Mouse (Mus musculus): ENCODE measurements around the gene Tmem50b.

Tmem50b gene

GRCm38 (mm10) chr16:91561541-91562457, 35.8 kb downstream of the Tmem50b start:
- peak; percentile 31 for DNase-seq

- DNase-seq, result peak; percentile 44 to 50
These were observed 36.5 kb downstream of the Tmem50b start for GRCm38 (mm10) chr16:91561099-91561498.

- DNase-seq, result no peak
These were observed 39.9 kb downstream of the Tmem50b start for GRCm38 (mm10) chr16:91557693-91558092.

- no peak for DNase-seq
These were observed 40.4 kb downstream of the Tmem50b start for GRCm38 (mm10) chr16:91557214-91557613.

GRCm38 (mm10) chr16:91556659-91557058, 40.9 kb downstream of the Tmem50b start:
- no peak for DNase-seq

- DNase-seq, result no peak
These were observed 42.5 kb downstream of the Tmem50b start for GRCm38 (mm10) chr16:91555017-91555605.

GRCm38 (mm10) chr16:91553625-91554024, 44.0 kb downstream of the Tmem50b start:
- DNase-seq, result no peak

- DNase-seq, result no peak
These were observed 45.5 kb downstream of the Tmem50b start for GRCm38 (mm10) chr16:91552072-91552471.

GRCm38 (mm10) chr16:91551081-91551524, 46.5 kb downstream of the Tmem50b start:
- no peak for DNase-seq

GRCm38 (mm10) chr16:91549616-91550015, 48.0 kb downstream of the Tmem50b start:
- peak; percentile 24 to 31 for DNase-seq

GRCm38 (mm10) chr16:91548996-91549395, 48.6 kb downstream of the Tmem50b start:
- DNase-seq, result no peak

GRCm38 (mm10) chr16:91548586-91548985, 49.0 kb downstream of the Tmem50b start:
- DNase-seq, result no peak

- no peak for DNase-seq
These were observed 49.6 kb downstream of the Tmem50b start for GRCm38 (mm10) chr16:91547974-91548373.

- peak; percentile 62 to 70 for DNase-seq
These were observed 50.5 kb downstream of the Tmem50b start, which contains the start of gene Ifngr2 for GRCm38 (mm10) chr16:91546836-91547741. Gene Ifngr2 (plus strand): TSS chr16:91547072.

- DNase-seq, result peak; percentile 67 to 69
These were observed 51.2 kb downstream of the Tmem50b start for GRCm38 (mm10) chr16:91546391-91546835.

GRCm38 (mm10) chr16:91545597-91546281, 51.9 kb downstream of the Tmem50b start:
- DNase-seq, result peak; percentile 61

GRCm38 (mm10) chr16:91543619-91544018, 54.0 kb downstream of the Tmem50b start:
- DNase-seq, result no peak

GRCm38 (mm10) chr16:91541573-91542081, 56.0 kb downstream of the Tmem50b start:
- DNase-seq, result no peak

- peak; percentile 45 to 58 for DNase-seq
These were observed 59.1 kb downstream of the Tmem50b start for GRCm38 (mm10) chr16:91538513-91538912.

GRCm38 (mm10) chr16:91538051-91538450, 59.5 kb downstream of the Tmem50b start:
- DNase-seq, result peak; percentile 36 to 49

- DNase-seq, result no peak
These were observed 60.5 kb downstream of the Tmem50b start for GRCm38 (mm10) chr16:91537065-91537464.

- DNase-seq, result no peak
These were observed 61.2 kb downstream of the Tmem50b start for GRCm38 (mm10) chr16:91536372-91536771.

Data from B cell, adult 2 months (primary cell).